Mouse (Mus musculus) adrenal gland, adult 18-20 months (tissue): ENCODE measurements around the gene Podxl. TPM values are rescaled to one million over a fixed set of nuclear protein-coding genes. Genes with fewer than 3 reads are reported as not detected.
"Not testable (repeated sequence)": the region's sequence is repeated elsewhere in the genome, so short reads cannot be mapped to it uniquely, and the experiment has no call there.

ENCODE experiments used
- DNase-seq, 2 experiments: peaks; one replicate each; pipeline ENCODE4 v3.0.0; 2021 to 2022; ENCODE audit warnings: low spot score in 2 of 2
- total RNA-seq, 2 experiments: library from RNA; stranded (reverse); gene quantifications; 1 replicate in 1 of 2; 2 replicates in 1 of 2; pipeline ENCODE4 v1.2.3; 2021

Podxl gene
- total RNA-seq, 2 experiments from 2014 or later = 45.0 to 50.0 TPM

- no peak for DNase-seq
Measured at GRCm38 (mm10) chr6:31568070-31568595, 4.4 kb upstream of the Podxl start.

- DNase-seq = no peak
Measured at GRCm38 (mm10) chr6:31567200-31567599, 3.4 kb upstream of the Podxl start.

- no peak for DNase-seq
Measured at GRCm38 (mm10) chr6:31564901-31565391, 1.2 kb upstream of the Podxl start.

- DNase-seq = no peak
Measured at GRCm38 (mm10) chr6:31564182-31564531, 376 bp upstream of the Podxl start.

- no peak for DNase-seq
Measured at GRCm38 (mm10) chr6:31562371-31563080, 1.3 kb downstream of the Podxl start.

GRCm38 (mm10) chr6:31561948-31562347, 1.8 kb downstream of the Podxl start:
- DNase-seq = not testable (repeated sequence)

GRCm38 (mm10) chr6:31560138-31560959, 3.4 kb downstream of the Podxl start:
- no peak for DNase-seq

- DNase-seq = no peak
Measured at GRCm38 (mm10) chr6:31556460-31557100, 7.2 kb downstream of the Podxl start.

GRCm38 (mm10) chr6:31550876-31551532, 12.8 kb downstream of the Podxl start:
- no peak for DNase-seq

- DNase-seq = peak; percentile 60 to 72
Measured at GRCm38 (mm10) chr6:31549361-31550051, 14.3 kb downstream of the Podxl start.

GRCm38 (mm10) chr6:31544318-31544717, 19.5 kb downstream of the Podxl start:
- DNase-seq = no peak

- no peak for DNase-seq
Measured at GRCm38 (mm10) chr6:31540018-31540417, 23.8 kb downstream of the Podxl start.

GRCm38 (mm10) chr6:31538112-31538511, 25.7 kb downstream of the Podxl start:
- no peak for DNase-seq

- no peak for DNase-seq
Measured at GRCm38 (mm10) chr6:31537193-31537592, 26.6 kb downstream of the Podxl start.

GRCm38 (mm10) chr6:31534705-31535104, 29.1 kb downstream of the Podxl start:
- DNase-seq = no peak

GRCm38 (mm10) chr6:31531880-31532279, 31.9 kb downstream of the Podxl start:
- DNase-seq = no peak

GRCm38 (mm10) chr6:31528339-31528738, 35.4 kb downstream of the Podxl start:
- DNase-seq = no peak

GRCm38 (mm10) chr6:31527897-31528296, 35.9 kb downstream of the Podxl start:
- DNase-seq = peak; percentile 57 to 63

GRCm38 (mm10) chr6:31526929-31527328, 36.9 kb downstream of the Podxl start:
- DNase-seq = no peak

GRCm38 (mm10) chr6:31525231-31525900, 38.4 kb downstream of the Podxl start:
- peak; percentile 50 to 53 for DNase-seq
